Mouse (Mus musculus) MEL (cell line): ENCODE data around the gene Adgrg2.

Experiments
- CTCF ChIP-seq, 3 experiments: IDR thresholded peaks in 2 of 3; conservative IDR thresholded peaks in 1 of 3; 2 replicates each; pipeline ENCODE4 v1.5.1; 2011 to 2012; ENCODE audit warnings: low read length in 3 of 3, low read depth in 2 of 3, mild to moderate bottlenecking in 2 of 3, improper control_type of control experiment in 1 of 3, inconsistent platforms in 1 of 3, mixed read lengths in 1 of 3, moderate library complexity in 1 of 3; ENCODE audit not compliant: control insufficient read depth in 1 of 3, insufficient read depth in 1 of 3, poor library complexity in 1 of 3, severe bottlenecking in 1 of 3
- GABPA ChIP-seq: IDR thresholded peaks from 2 replicates; pipeline ENCODE4 v1.6.1; 2012; ENCODE audit warnings: low read depth, mild to moderate bottlenecking, inconsistent platforms, low read length, improper control_type of control experiment, moderate library complexity
- RCOR1 ChIP-seq: IDR thresholded peaks from 2 replicates; pipeline ENCODE4 v1.6.1; 2012; ENCODE audit warnings: low read depth, mild to moderate bottlenecking, inconsistent platforms, low read length, improper control_type of control experiment
- SMC3 ChIP-seq: IDR thresholded peaks from 2 replicates; pipeline ENCODE4 v1.6.1; 2011; ENCODE audit warnings: low read depth, low read length, improper control_type of control experiment
- TAL1 ChIP-seq: IDR thresholded peaks from 2 replicates; pipeline ENCODE4 v1.6.1; 2012; ENCODE audit warnings: mild to moderate bottlenecking, inconsistent platforms, low read length, moderate library complexity, mixed read lengths
- TCF12 ChIP-seq: IDR thresholded peaks from 2 replicates; pipeline ENCODE4 v1.6.1; 2014; ENCODE audit warnings: low read depth, mild to moderate bottlenecking, inconsistent platforms, low read length, improper control_type of control experiment, moderate library complexity
- ZKSCAN1 ChIP-seq: IDR thresholded peaks from 2 replicates; pipeline ENCODE4 v1.6.1; 2012; ENCODE audit warnings: low read depth, mild to moderate bottlenecking, inconsistent platforms, low read length, improper control_type of control experiment, moderate library complexity
- ZNF384 ChIP-seq: IDR thresholded peaks from 2 replicates; pipeline ENCODE4 v1.6.1; 2012; ENCODE audit warnings: low read depth, mild to moderate bottlenecking, inconsistent platforms, low read length, improper control_type of control experiment

GRCm38 (mm10) chrX:160471257-160471786 lies 80.8 kb downstream of the Adgrg2 start:
- TF ChIP-seq CTCF (IDR thresholded peaks at IDR 0.05 in 2 of 3, conservative IDR thresholded peaks at IDR 0.05 in 1 of 3; ENCODE audit: control insufficient read depth in 1 of 3, insufficient read depth in 1 of 3, low read depth in 2 of 3, low read length in 3 of 3, poor library complexity in 1 of 3, severe bottlenecking in 1 of 3) (no peak), TCF12 (no peak), ZNF384 (no peak), SMC3 (no peak), TAL1 (no peak), RCOR1 (no peak), GABPA (no peak), ZKSCAN1 (no peak)
